Mouse (Mus musculus): Measurements from ENCODE around the gene Prkg1.

DNA sequence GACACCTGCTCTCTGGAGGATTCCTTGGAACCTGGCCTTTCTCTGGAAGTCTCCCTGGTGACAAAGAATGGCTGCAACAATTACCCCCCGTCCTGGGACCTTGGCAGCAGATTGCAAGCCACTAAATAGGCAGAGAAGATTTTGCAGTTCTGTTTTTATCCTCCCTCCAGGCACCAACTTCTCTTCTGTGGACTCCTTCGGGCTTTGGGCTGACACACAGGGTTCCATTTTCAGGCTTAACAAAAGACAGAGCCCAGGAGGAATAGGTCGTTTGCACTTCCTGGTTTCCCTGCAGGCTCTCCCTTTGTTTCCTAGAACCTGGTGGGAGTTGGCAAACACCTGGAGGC is 690.1 kb downstream of the Prkg1 start:
- TF ChIP-seq CTCF (IDR thresholded peaks at IDR 0.05; ENCODE audit: low read depth, low read length): no peak
- no peak for TF ChIP-seq POLR2A (IDR thresholded peaks at IDR 0.05; ENCODE audit: borderline replicate concordance, low read depth, low read length)
